Mouse (Mus musculus) thymus, postnatal 10 days (tissue): ENCODE measurements around the gene Ccn1.
A peak's percentile ranks its signal among the peaks of the same experiment; 100 is the strongest.

Experiments used
- DNase-seq, 2 experiments: peaks; one replicate each; pipeline ENCODE4 v3.0.0; 2021; ENCODE audit warnings: low spot score in 2 of 2

Ccn1 gene

DNA sequence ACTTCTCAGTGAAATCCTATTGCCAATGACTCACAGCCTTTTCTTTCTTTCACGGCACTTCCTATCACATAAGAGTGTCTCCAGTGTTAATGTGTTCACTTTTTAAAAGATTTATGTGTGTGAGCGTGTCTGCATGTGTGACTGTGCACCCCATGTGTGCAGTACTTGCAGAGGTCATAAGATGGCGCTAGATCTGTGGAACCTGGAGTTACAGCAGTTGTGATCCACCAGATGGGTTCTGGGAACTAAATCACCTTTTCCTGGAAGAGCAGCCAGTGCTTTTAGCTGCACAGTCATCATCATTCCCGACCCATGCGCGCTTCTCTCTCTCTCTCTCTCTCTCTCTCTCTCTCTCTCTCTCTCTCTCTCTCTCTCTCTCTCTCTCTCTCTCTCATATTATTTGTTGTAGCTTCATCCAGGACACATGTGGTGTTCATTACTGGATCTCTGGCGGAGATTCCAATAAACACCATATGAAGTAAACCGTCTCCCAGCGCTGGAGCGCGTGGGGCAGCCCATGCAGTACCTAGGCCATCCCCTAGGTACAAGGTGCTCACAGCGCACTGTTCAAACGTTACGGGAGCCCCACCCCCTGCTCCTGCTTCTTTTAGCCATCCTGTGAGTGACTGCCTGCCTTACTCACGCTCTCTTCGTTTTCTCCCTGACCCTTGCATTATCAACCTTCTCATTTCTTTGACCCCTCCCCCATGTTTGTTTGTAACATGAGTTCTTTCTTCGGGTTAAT is 30.0 kb downstream of the Ccn1 start:
- no peak for DNase-seq

DNA sequence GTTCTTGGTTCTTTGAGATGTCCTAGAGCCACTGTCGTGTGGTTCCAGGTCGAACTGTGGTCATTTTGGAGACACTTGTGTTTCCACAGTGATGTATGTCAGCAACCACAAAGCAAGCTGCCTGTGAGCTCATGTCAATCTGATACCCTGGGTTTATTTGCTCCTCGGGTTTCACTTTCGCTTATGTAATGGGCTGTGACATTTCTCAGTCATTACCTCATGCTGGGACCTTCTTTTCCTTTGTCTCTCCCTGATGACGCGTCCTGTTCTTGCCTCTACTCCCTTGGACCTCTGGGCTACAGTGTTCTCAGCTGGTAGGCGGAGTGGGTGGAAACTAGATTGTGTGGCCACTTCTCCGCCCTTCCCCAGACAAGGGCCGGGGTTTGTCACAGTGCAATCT is 31.5 kb downstream of the Ccn1 start:
- no peak for DNase-seq

- DNase-seq = no peak
These were observed 35.2 kb downstream of the Ccn1 start for GRCm38 (mm10) chr3:145614362-145615115.

DNA sequence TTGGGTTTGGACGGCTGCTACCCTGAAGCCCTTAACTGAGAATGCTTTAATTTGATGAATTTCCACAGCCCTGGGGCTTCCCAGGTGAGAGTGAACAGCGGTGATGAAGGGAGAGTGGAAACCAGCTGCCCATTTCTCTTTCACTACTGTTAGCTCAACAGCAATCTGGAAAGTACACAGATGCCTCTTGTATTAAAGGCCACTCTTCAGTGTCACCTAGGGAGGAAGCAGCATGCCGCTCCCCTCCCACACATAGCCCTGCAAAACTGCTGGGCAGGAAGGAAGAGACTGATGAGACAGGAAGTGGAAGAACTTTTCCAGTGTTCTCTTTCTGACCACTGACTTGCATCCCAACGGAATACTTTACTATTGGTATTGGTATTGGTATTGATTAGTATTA is 36.5 kb downstream of the Ccn1 start:
- DNase-seq = no peak

DNA sequence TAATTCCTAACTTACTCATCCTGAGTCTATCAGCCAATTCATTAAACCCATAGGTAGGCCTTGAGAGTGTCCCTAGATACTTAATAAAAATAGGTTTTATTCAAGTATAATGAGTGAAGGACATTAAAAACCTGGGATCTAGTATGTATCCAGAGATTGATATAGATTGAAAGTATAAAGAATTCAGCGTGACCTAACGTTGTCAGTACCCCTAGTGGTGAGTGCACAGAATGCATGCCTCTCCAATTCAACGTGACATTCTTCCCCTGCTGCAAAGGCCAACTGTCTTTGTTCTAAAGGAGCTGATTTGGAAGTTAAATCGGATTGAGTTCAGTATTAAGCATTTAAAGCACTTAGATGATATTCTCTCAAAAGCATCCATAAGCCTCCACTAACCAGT is 37.1 kb downstream of the Ccn1 start:
- DNase-seq = peak in 1 of 2 experiments; percentile 8

DNA sequence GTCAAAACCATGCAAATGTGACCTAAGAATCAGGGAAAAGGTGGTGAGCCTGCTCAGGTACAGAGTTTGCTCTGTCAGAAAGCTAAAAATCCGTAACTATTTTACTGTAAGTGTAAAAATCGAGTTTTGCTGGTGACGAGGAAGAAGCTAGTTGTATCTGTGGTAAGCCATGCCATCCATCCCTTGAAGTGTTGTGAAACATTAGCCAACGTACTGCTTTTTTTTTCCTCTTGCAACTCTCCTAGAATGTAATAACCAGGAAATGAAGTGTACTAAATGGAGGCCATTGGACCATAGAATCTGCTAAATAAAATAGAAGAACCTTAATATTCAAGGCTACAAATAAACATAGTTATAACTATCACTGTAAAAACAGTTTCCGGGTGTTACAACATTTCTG is 41.5 kb downstream of the Ccn1 start:
- DNase-seq = no peak

GRCm38 (mm10) chr3:145605437-145606123 is 44.2 kb downstream of the Ccn1 start:
- no peak for DNase-seq

GRCm38 (mm10) chr3:145602410-145603206 is 47.2 kb downstream of the Ccn1 start:
- no peak for DNase-seq

GRCm38 (mm10) chr3:145601345-145601744 is 48.4 kb downstream of the Ccn1 start:
- no peak for DNase-seq

- DNase-seq = no peak
These were observed 49.0 kb downstream of the Ccn1 start for GRCm38 (mm10) chr3:145600801-145601200.

DNA sequence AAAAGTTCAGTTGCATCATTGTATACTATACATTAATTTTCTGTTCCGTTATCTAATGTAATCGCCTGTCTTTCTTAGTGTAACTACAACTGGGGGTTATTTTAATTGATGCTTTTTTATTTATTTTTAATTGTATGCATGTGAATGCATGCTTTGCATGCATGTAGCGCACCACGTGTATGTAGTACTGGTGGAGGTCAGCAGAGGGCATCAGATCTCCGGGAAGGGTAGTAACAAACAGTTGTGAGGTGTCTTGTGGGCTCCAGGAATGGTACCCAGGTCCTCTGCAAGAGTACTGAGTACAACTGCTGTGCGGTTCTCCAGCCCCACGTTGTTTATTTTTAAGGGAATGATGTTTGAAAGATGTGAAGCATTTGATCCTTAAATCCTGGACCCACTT is 50.7 kb downstream of the Ccn1 start:
- no peak for DNase-seq
